Mouse (Mus musculus) adrenal gland, adult 2 months (tissue): ENCODE results near the gene Tex14. TPM values are rescaled to one million over a fixed set of nuclear protein-coding genes. Genes with fewer than 3 reads are reported as not detected.
A peak's percentile ranks its signal among the peaks of the same experiment; 100 is the strongest.
"Not testable (repeated sequence)": the region's sequence is repeated elsewhere in the genome, so short reads cannot be mapped to it uniquely, and the experiment has no call there.

Experiments used
- DNase-seq: peaks from one replicate; pipeline ENCODE4 v3.0.0; 2021
- polyA plus RNA-seq: library from polyadenylated mRNA; depleted of rRNA; stranded (reverse); fragments of >200 nt; gene quantifications from 2 replicates; pipeline ENCODE4 v1.2.3, GENCODE M21; 2012
- total RNA-seq, 2 experiments: library from RNA; stranded (reverse); gene quantifications; 2 replicates each; pipeline ENCODE4 v1.2.3; 2021

The Tex14 gene
- total and polyA plus RNA-seq, 3 experiments, result 0.08 to 1.3 (median 0.35) TPM

DNA sequence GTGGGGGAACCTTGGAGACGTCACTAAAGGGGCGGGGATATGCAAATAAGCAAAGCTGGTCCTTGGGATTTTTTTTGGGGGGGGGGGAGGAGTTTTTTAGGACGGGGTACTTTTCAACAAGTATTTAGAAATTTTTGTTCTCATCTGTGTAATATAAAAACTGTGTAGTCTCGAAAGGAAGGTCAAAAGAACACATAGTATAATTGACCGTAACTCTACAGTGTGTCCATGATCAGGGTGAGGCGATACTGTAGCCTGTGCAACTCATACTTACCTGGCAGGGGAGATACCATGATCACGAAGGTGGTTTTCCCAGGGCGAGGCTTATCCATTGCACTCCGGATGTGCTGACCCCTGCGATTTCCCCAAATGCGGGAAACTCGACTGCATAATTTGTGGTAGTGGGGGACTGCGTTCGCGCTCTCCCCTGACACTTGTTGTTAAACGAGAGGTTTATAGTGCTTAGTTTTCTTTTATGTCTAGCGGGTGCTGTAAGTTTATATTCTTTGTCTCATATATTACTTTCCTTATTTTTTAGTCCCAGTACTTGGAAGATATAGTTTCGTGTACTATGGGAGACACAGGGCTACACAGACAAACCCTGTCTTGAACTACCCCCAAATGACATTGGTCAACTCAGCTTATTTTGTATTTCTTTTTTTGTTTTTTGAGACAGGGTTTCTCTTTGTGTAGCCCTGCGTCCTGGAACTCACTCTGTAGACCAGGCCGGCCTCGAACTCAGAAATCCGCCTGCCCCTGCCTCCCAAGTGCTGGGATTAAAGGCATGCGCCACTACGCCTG is 21.8 kb downstream of the Tex14 start:
- peak; percentile 88 for DNase-seq

DNA sequence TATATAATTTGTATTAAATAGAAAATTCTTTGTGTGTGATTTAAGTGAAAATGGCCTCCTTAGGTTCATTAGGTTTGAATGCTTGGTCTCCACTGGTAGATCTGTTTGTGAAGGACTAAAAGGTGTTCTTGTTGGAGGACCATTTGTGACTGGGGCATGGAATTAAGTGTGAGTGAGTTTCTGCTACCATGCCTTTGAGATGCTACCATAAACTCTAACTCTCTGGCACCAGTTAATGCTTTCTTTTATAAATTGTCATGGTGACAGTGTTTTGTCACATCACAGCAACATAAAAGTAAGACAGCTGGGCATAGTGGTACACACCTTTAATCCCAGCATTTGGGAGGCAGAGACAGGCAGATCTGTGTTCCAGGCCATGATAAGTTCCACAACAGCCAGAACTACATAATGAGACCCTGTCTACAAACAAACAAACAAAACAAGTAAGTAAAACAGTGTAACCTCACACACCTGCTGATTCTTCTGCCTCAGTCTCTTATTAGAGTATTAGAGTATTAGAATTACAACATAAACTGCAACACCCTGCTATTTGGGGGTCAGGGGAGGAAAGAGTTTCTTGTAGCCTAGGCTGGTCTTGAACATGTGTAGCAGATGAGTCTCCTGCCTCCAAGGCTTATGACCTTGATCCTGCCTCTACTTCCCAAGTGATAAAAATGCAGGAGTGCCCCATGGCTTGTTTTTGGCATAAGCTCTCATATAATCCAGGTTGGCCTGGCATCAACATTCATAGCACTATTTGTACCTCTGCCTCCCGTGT is 22.6 kb downstream of the Tex14 start:
- DNase-seq, result no peak

DNA sequence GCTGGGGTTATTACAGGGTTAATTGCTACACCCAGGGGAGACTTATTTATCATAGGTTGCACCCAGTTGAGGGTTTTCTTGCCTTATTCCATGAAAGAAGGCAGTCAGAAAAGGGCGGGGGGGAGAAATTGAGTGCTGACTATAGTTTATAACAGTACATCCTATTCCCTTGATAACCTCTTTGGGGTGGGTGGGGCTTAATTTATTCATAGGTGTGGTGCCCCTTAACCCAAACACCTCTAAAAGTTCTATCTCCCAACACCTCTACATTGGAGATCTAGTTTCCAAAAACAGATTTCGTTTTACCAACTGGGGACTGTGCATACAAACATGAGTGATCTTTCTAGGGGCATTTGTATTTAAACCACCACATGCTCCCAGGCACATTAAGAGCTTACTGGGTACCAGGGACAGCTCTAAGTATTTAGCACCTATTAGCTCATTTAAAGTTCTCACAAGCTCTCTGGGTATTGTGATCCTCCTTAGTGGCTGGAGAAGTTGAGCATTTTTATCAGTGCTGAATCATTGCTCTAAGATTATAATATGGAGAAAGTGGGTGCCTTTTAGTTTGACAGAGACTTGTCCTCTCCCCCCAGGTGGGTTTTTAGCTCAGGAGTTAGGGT is 23.3 kb downstream of the Tex14 start:
- DNase-seq, result no peak

DNA sequence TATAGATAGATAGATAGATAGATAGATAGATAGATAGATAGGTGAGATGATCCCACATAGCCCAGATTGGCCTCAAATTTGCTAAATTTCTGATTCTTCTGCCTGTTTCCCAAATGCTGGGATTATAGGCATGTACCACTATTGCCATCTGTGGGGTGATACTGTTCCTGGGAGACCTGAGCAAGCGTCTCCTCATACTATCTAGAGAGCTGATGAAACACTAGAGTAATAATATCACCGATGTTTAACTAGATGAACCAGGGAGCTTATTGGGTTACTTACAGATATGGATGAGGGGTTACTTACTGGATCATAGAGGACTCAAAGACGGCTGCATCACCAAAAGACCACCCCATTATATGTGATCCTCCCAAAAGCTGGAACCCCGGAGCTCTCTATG is 24.5 kb downstream of the Tex14 start:
- DNase-seq, result no peak

DNA sequence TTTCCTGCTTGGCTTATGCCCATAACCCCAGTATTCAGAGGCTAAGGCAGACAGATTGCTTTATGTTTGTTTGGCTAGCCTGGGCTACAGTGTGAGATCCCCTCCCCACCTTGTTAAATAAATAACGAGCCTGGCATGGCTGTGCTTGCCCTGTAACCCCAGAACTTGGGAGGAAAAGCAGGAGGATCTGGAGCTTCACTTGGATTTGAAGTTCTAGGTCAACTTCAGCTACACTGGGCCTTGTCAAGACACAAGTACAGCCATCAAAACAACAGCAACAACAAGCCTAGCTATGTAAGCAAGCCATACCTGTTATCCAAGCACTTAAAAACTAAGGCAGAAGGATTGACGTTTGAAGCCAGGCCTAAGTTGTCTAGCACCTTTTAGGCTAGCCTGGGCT is 25.5 kb downstream of the Tex14 start:
- DNase-seq, result no peak

DNA sequence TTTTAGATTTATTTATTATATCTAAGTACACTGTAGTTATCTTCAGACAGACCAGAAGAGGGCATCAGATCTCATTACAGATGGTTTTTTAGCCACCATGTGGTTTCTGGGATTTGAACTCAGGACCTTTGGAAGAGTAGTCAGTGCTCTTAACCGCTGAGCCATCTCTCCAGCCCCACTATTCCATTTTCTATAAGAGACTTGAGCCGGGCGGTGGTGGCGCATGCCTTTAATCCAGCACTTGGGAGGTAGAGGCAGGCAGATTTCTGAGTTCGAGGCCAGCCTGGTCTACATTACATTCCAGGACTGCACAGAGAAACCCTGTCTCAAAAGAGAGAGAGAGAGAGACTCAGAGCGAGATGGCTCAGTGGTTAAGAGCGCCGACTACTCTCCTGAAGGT is 26.9 kb downstream of the Tex14 start:
- not testable (repeated sequence) for DNase-seq

DNA sequence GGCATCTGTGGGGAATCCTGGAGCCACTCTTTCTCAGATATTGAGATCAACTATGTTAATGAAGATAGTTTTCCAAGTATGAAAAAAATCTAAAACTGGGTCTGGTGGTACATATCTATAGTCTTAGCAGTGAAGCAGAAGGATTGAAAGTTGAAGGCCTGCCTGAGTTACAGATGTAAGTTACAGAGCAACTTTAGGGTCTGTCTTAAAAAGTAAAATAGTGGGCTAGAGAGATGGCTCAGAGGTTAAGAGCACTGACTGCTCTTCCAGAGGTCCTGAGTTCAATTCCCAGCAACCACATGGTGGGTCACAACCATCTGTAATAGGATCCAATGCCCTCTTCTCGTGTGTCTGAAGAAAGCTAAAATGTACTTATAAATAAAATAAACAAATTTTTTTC is 27.6 kb downstream of the Tex14 start:
- DNase-seq, result no peak

DNA sequence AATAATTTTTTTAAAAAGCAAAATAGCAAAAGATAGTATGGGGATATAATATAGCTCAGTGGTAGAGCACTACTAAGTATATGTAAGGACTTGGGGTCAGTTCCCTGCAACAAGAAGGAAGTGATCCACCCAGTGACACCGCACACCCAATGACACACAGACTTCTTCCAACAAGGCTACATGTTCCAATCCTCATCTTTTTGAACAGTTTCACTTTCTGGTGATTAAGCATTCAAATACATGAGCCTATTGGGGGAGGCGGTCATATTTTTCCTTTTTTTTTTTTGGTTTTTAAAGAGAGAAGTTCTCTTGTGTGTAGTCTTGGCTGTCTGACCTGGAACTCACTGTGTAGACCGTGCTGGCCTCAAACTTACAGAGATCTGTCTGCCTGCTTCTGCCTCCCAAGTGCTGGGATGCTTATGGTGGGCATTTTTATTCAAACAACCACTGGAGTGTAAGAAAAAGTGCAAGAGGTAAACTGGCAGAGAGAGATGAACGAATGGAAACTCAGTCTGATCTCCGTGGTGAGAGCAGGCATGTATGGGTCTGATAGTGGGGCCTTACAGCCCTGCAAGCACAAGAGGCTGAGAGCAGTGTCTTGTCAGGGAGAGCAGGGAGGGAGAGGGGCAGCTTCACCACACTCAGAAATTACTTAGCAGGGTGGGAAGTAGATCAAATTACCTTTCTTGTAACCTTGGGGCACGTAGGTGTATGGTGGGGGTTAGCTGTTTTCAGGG is 28.2 kb downstream of the Tex14 start:
- no peak for DNase-seq

DNA sequence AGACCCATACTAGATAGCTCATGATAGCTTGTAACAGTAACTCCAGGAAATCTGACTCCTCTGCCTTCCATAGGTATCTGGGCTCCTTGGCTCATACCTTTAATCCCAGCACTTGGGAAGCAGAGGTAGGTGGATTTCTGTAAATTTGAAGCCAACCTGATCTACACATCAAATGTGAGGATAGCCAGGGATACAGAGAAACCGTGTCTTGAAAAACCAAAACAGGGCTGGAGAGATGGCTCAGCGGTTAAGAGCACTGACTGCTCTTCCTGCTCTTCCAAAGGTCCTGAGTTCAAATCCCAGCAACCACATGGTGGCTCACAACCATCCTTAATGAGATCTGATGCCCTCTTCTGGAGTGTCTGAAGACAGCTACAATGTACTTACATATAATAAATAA is 30.2 kb downstream of the Tex14 start:
- DNase-seq, result not testable (repeated sequence)

DNA sequence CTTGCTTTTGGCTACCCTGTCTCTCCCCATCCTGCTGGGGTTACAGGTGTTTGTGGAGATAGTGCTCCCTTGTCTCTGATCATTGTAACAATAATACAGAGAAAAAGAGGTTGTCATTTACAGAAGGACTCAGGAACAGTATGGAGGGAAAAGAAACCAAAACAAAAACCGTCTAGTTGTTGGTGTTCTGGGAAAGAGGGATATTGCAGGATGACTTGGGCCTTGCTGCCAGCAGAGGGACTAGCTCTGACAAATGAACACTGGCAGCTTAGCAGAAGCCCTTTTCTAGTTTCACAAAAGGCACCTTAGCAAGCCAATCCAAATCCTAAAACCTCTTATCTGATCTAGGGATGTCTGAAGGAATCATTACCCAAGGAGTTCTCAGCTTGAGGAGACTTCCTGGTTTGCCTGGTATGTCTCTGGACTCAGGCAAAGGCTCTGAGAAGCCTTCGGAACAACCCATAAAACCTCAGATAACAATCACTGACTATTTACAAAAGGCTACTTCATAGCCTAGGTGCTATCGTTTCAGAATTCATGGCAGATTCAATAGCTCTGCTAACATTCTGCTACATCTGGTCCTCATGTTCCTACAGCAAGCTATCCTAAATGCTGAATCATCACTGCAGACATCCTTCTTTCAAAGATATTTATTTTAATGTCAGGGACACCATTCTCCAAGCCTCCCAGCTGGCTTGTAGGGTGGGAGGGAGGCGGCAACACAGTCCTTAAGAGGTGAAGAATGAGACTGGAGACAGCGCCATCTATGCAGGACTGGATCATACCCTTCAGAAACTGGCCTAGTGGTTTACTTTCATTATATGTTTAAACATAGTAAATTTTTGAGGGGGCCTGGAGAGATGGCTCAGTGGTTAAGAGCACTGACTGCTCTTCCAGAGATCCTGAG is 31.7 kb downstream of the Tex14 start:
- peak; percentile 34 for DNase-seq

DNA sequence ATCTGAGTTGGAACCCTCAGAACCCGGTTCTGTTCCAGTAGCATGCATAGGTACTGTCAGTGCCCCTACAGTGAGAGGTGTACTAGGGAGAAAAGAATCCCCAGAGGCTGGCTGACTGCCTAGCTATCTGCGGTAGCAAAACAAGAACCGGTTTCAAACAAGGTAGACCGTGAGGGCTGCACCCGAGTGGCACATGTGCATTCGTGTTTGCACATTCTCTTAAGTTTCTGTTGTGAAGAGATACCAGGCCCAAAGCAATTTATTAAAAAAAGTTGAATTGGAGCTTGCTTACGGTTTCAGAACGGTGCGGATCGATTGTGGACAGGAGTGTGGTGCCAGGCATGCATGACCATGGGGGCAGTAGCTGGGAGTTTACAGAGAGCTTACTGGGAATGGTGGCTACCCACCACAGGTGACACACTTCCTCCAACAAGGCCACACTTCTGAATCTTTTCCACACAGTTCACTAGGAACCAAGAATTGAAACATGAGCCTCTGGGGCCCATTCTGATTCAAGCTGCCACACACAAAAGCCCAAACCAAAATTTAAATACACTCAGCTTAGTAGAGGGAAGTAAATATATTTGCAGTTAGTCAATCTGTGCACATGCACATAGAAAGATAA is 35.0 kb downstream of the Tex14 start:
- DNase-seq, result no peak

DNA sequence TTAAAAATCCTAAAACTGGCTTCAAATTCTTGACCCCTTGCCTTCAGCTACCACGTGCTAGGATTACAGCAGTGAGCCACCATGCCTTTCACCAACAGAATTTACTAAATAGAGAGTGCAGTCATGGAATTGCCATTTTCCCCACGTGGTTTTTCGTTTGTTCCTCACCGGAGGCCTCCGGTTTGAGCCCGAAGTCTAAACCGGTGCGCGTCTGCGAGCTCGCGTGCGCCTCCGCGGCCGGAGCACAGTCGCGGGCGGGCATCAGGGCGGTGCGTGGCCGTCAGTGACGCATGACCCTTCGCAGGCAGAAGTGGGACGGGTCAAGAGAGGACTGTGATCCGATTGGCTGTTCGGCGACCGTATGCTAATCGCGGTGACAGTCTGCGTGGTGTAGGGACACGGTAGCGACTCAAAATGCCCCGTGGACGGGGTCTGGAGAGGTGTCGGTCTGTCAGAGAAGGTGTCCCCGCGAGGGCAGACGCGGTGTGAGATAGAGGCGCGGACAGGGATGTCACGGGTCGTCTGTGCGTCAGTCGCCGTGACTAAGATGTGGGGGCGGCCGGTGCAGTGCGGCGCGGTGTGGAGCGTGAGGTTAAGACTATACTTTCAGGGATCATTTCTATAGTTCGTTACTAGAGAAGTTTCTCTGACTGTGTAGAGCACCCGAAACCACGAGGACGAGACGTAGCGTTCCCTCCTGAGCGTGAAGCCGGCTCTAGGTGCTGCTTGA is 37.9 kb downstream of the Tex14 start:
- peak; percentile 91 for DNase-seq

DNA sequence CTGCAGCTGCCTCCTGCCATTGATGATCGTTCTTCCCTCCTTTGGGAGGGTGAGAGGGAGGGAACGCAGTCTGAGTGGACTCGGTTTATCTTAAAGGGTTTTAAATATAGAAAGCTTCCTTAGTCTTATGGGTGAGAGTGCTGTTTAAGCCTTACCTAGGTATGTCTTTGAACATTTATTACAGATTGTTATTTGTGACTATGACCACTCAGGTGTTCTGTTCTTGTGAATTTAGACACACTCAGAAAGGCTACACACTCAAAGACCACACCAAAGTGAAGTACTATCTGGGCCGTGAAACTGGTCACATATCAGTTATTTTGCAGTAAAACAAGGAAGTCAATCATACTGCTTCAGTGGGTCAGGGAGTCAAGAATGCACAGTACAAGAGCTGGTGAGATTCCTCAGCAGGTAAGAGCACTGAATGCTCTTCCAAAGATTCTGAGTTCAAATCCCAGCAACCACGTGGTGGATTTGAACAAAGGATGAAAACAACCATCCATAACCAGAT is 38.6 kb downstream of the Tex14 start:
- DNase-seq, result peak; percentile 70

DNA sequence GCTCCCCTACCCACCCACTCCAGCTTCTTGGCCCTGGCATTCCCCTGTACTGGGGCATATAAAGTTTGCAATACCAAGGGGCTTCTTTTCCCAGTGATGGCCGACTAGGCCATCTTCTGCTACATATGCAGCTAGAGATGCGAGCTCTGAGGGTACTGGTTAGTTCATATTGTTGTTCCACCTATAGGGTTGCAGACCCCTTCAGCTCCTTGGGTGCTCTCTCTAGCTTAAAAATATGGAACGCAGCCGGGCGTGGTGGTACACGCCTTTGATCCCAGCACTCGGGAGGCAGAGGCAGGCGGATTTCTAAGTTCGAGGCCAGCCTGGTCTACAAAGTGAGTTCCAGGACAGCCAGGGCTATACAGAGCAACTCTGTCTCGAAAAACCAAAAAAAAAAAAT is 39.2 kb downstream of the Tex14 start:
- not testable (repeated sequence) for DNase-seq

DNA sequence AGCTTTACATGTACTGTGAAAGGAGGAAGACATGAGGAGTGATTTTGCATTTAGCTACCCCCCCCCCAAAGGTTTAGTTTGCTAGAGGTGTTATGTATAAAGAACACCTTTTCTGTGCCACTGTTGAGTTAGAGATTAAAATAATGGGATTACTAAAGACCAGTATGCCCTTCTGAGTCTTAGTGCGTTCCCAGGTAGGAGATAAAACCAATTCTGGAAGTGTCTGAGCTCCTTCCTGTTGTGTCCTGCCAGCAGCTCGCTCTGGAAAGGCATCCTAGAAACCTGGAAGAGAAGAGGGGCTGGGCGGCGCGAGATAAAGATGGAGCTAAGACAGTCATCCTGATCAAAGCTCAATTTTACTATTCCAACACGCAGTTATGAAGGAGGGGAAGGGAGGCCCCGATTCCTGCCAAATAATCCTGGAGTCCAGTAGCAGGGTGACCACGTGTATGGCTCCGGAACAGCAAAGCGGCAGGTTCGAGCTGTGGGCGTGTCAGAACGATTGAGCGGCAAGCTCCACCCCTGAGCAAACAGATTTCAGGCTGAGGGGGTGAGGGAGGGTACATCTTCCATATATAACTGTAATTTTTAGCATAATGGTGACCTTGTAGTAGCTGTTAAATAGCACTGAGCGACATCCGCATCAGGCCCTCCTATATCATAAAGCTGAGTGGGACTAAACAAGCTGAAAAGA is 40.0 kb downstream of the Tex14 start:
- no peak for DNase-seq

DNA sequence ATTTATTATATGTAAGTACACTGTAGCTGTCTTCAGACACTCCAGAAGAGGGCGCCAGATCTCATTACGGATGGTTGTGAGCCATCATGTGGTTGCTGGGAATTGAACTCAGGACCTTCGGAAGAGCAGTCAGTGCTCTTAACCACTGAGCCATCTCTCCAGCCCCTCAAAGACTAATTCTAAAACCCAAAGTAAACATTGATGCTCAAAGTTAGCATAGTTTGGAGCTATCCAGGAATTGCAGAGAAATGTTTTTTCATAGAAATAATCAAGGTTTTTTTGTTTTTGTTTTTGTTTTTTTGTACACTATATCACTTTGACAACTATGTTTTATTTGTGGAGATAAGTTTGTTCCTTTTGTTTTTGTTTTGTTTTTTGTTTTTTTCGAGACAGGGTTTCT is 40.7 kb downstream of the Tex14 start:
- not testable (repeated sequence) for DNase-seq

DNA sequence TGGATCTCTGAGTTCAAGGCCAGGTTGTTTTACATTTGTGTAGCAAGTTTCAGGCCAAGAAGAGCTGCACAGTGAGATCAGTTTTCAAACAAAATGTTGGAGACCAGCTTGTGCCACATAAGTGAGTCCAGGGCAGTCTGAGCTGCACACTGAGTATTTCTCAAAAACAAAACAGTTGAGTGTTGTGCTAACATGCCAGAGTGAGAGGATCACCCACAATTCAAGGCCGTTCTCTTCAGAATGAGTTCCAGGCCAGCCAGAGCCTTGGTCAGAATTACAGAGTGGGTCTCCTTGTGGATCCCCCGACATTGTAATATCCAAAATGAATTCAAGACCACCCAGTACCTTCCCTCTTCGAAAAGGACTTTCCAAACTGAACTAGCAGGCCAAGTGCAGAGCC is 41.3 kb downstream of the Tex14 start:
- DNase-seq, result no peak

DNA sequence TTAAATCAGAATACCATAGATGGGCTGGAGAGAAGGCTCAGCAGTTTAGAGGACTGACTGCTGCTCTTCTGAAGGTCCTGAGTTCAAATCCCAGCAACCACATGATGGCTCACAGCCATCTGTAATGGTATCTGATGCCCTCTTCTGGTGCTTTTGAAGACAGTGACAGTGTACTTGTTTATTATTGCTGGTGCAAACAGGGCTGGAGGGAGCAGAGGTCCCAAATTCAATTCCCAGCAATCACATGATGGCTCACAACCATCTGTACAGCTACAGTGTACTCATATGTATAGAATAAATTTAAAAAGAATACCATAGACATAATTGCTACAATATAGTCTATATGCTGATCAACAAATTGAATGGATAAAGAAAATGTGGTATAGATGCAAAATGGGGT is 42.6 kb downstream of the Tex14 start:
- DNase-seq, result no peak

DNA sequence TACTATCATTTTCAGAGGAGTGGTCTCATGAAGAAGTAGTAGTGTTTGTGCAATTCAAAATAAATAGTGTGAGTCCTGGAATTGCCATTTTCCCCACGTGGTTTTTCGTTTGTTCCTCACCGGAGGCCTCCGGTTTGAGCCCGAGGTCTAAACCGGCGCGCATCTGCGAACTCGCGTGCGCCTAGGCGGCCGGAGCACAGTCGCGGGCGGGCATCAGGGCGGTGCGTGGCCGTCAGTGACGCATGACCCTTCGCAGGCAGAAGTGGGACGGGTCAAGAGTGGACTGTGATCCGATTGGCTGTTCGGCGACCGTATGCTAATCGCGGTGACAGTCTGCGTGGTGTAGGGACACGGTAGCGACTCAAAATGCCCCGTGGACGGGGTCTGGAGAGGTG is 43.2 kb downstream of the Tex14 start:
- DNase-seq, result peak; percentile 97
